Mouse (Mus musculus): Measurements from ENCODE around the gene Itpr3.
A peak's percentile ranks its signal among the peaks of the same experiment; 100 is the strongest.

- TF ChIP-seq CTCF (IDR thresholded peaks at IDR 0.05; ENCODE audit: low read depth) (peak; percentile 50; the same call in 1 of the 2 replicates), EP300 (IDR thresholded peaks at IDR 0.05; ENCODE audit: low read depth) (no peak)
Measured at GRCm38 (mm10) chr17:27011998-27012672, 45.0 kb upstream of the Itpr3 start.

Data from liver, postnatal 0 days (tissue).